Mouse (Mus musculus): ENCODE results near the gene Clip2.

- TF ChIP-seq CTCF (IDR thresholded peaks at IDR 0.05; ENCODE audit: insufficient read depth, low read length) = no peak
- no peak for TF ChIP-seq POLR2A (IDR thresholded peaks at IDR 0.05; ENCODE audit: borderline replicate concordance, extremely low read depth, low read depth, low read length)
Observed at GRCm38 (mm10) chr5:134485183-134485730, 67.0 kb downstream of the Clip2 start.
